Mouse (Mus musculus): ENCODE results near the gene Mbtd1.

DNA sequence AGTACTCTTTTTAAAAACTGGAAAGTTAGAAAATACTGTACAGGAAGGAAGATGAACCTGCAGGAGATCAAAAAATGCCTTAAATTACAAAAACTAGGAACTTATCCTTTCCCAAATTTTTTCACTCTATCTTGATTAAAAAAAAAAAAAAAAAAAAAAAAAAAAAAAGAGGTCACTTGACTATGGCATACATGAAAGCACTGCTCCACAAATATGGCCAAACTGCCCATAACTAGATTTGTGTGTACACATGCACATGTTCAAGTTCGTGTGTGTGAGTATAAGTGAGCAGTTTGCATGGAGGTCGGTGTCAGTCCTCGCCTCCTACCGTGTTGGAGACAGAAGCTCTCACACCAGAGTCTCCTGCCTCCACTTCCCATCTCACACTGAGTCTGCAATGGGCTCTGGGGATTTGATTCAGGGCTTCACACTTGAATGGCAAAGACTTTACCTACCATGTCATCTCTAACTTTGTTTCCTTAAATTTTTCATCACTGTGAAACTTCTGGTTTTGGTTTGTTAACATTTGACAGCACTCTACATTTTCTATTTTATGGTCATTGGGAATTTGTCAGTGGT lies 23.5 kb upstream of the Mbtd1 start:
- no peak for TF ChIP-seq EP300 (IDR thresholded peaks at IDR 0.05)
- no peak for TF ChIP-seq CTCF (IDR thresholded peaks at IDR 0.05)
